Mouse (Mus musculus) CH12.LX (cell line): ENCODE data around the gene Foxn1. TPM values are rescaled to one million over a fixed set of nuclear protein-coding genes. Genes with fewer than 3 reads are reported as not detected.

ENCODE experiments used
- DNase-seq: peaks from one replicate; pipeline ENCODE4 v3.0.0-alpha.2; 2013; ENCODE audit errors: extremely low read depth
- H3K27ac ChIP-seq: 2 replicates; pipeline ENCODE4 v1.5.1; 2012; ENCODE audit warnings: low read depth, mild to moderate bottlenecking, control low read depth, moderate library complexity; ENCODE audit not compliant: insufficient read depth
- H3K27me3 ChIP-seq: replicated peaks from 2 replicates; pipeline ENCODE3; 2012; ENCODE audit warnings: inconsistent platforms
- H3K36me3 ChIP-seq, 2 experiments: replicated peaks in 1 of 2; 2 replicates each; pipeline versions ENCODE3 to v1.6.1; 2012; ENCODE audit warnings: inconsistent platforms in 1 of 2, low read length in 1 of 2, mild to moderate bottlenecking in 1 of 2, mixed read lengths in 1 of 2, moderate library complexity in 1 of 2; ENCODE audit not compliant: control insufficient read depth in 1 of 2, insufficient read depth in 1 of 2
- H3K4me1 ChIP-seq, 2 experiments: 2 replicates each; pipeline ENCODE4 v1.6.1; 2012; ENCODE audit warnings: inconsistent platforms in 1 of 2, moderate library complexity in 1 of 2; ENCODE audit not compliant: insufficient read depth in 2 of 2, control insufficient read depth in 1 of 2
- H3K4me2 ChIP-seq: 2 replicates; pipeline ENCODE4 v1.6.1; 2012; ENCODE audit warnings: low read depth, mild to moderate bottlenecking, control low read depth; ENCODE audit not compliant: poor library complexity, insufficient read depth, severe bottlenecking
- H3K4me3 ChIP-seq, 3 experiments: fragments of 150-350 bp in 1 of 3; sonication (generic) in 1 of 3; replicated peaks in 1 of 3; 2 replicates each; pipeline versions ENCODE3 to v1.5.1; 2011 to 2012; ENCODE audit warnings: low read depth in 2 of 3, low read length in 2 of 3, mild to moderate bottlenecking in 2 of 3, moderate library complexity in 2 of 3, control low read depth in 1 of 3, improper control_type of control experiment in 1 of 3, inconsistent platforms in 1 of 3, mixed read lengths in 1 of 3; ENCODE audit not compliant: poor library complexity in 1 of 3
- H3K79me2 ChIP-seq: replicated peaks from 2 replicates; pipeline ENCODE4 v1.6.1; 2012; ENCODE audit warnings: mild to moderate bottlenecking, moderate library complexity; ENCODE audit not compliant: control insufficient read depth, poor library complexity, insufficient read depth, severe bottlenecking; ENCODE audit errors: extremely low read depth
- H3K9ac ChIP-seq: 2 replicates; pipeline ENCODE4 v1.6.1; 2012; ENCODE audit warnings: low read depth, mild to moderate bottlenecking, control low read depth, moderate library complexity; ENCODE audit not compliant: insufficient read depth
- H3K9me3 ChIP-seq: replicated peaks from 2 replicates; pipeline ENCODE3; 2012; ENCODE audit warnings: low read length, inconsistent platforms, mixed read lengths
- BHLHE40 ChIP-seq: IDR thresholded peaks from 2 replicates; pipeline ENCODE4 v1.6.1; 2011; ENCODE audit warnings: mild to moderate bottlenecking, low read depth, low read length, improper control_type of control experiment
- CHD1 ChIP-seq: IDR thresholded peaks from 2 replicates; pipeline ENCODE4 v1.6.1; 2012; ENCODE audit warnings: low read depth, low read length, improper control_type of control experiment, inconsistent platforms
- CTCF ChIP-seq, 2 experiments: IDR thresholded peaks in 1 of 2; conservative IDR thresholded peaks in 1 of 2; 2 replicates each; pipeline ENCODE4 v1.5.1; 2011 to 2012; ENCODE audit warnings: low read depth in 2 of 2, low read length in 2 of 2, improper control_type of control experiment in 1 of 2, inconsistent platforms in 1 of 2, mild to moderate bottlenecking in 1 of 2, moderate library complexity in 1 of 2
- EP300 ChIP-seq: IDR thresholded peaks from 2 replicates; pipeline ENCODE4 v1.6.1; 2011; ENCODE audit warnings: low read length, improper control_type of control experiment
- ETS1 ChIP-seq: conservative IDR thresholded peaks from 2 replicates; pipeline ENCODE4 v1.6.1; 2012; ENCODE audit warnings: low read depth, mild to moderate bottlenecking, inconsistent platforms, low read length, improper control_type of control experiment, moderate library complexity
- HCFC1 ChIP-seq: IDR thresholded peaks from 2 replicates; pipeline ENCODE4 v1.6.1; 2012; ENCODE audit warnings: low read depth, mild to moderate bottlenecking, inconsistent platforms, low read length, improper control_type of control experiment
- IRF4 ChIP-seq: IDR thresholded peaks from 2 replicates; pipeline ENCODE4 v1.6.1; 2014; ENCODE audit warnings: low read depth, mild to moderate bottlenecking, inconsistent platforms, low read length, improper control_type of control experiment
- JUND ChIP-seq: conservative IDR thresholded peaks from 2 replicates; pipeline ENCODE4 v1.6.1; 2011; ENCODE audit warnings: low read depth, low read length, improper control_type of control experiment
- KAT2A ChIP-seq: IDR thresholded peaks from 2 replicates; pipeline ENCODE4 v1.6.1; 2012; ENCODE audit warnings: low read length, improper control_type of control experiment, inconsistent platforms; ENCODE audit not compliant: insufficient replicate concordance
- MAX ChIP-seq: IDR thresholded peaks from 2 replicates; pipeline ENCODE4 v1.6.1; 2011; ENCODE audit warnings: low read length, improper control_type of control experiment
- MAZ ChIP-seq: IDR thresholded peaks from 2 replicates; pipeline ENCODE4 v1.6.1; 2012; ENCODE audit warnings: low read depth, mild to moderate bottlenecking, inconsistent platforms, low read length, improper control_type of control experiment, moderate library complexity
- MEF2A ChIP-seq: IDR thresholded peaks from 2 replicates; pipeline ENCODE4 v1.6.1; 2014; ENCODE audit warnings: low read depth, mild to moderate bottlenecking, inconsistent platforms, low read length, improper control_type of control experiment, borderline replicate concordance
- MXI1 ChIP-seq: IDR thresholded peaks from 2 replicates; pipeline ENCODE4 v1.6.1; 2011; ENCODE audit warnings: mild to moderate bottlenecking, low read depth, low read length, improper control_type of control experiment
- PAX5 ChIP-seq: IDR thresholded peaks from 2 replicates; pipeline ENCODE4 v1.6.1; 2012; ENCODE audit warnings: low read length, inconsistent platforms, mixed read lengths
- POLR2A ChIP-seq: IDR thresholded peaks from 2 replicates; pipeline ENCODE4 v1.6.1; 2011; ENCODE audit warnings: low read depth, mild to moderate bottlenecking, improper control_type of control experiment, low read length
- POLR2AphosphoS2 ChIP-seq: IDR thresholded peaks from 2 replicates; pipeline ENCODE4 v1.6.1; 2011; ENCODE audit warnings: low read depth, low read length, improper control_type of control experiment
- RAD21 ChIP-seq: IDR thresholded peaks from 2 replicates; pipeline ENCODE4 v1.6.1; 2011; ENCODE audit warnings: low read depth, mild to moderate bottlenecking, low read length, improper control_type of control experiment, moderate library complexity
- RCOR1 ChIP-seq: conservative IDR thresholded peaks from 2 replicates; pipeline ENCODE4 v1.6.1; 2012; ENCODE audit warnings: low read depth, mild to moderate bottlenecking, inconsistent platforms, low read length, improper control_type of control experiment
- SIN3A ChIP-seq: IDR thresholded peaks from 2 replicates; pipeline ENCODE4 v1.6.1; 2012; ENCODE audit warnings: low read length, improper control_type of control experiment, inconsistent platforms
- SMC3 ChIP-seq: IDR thresholded peaks from 2 replicates; pipeline ENCODE4 v1.6.1; 2011; ENCODE audit warnings: low read depth, low read length, improper control_type of control experiment
- TBP ChIP-seq: conservative IDR thresholded peaks from 2 replicates; pipeline ENCODE4 v1.6.1; 2011; ENCODE audit warnings: low read depth, low read length, improper control_type of control experiment
- TCF12 ChIP-seq: IDR thresholded peaks from 2 replicates; pipeline ENCODE4 v1.6.1; 2014; ENCODE audit warnings: low read depth, mild to moderate bottlenecking, inconsistent platforms, low read length, improper control_type of control experiment
- UBTF ChIP-seq: IDR thresholded peaks from 2 replicates; pipeline ENCODE4 v1.6.1; 2012; ENCODE audit warnings: low read depth, mild to moderate bottlenecking, inconsistent platforms, low read length, improper control_type of control experiment, moderate library complexity
- USF1 ChIP-seq: IDR thresholded peaks from 2 replicates; pipeline ENCODE4 v1.6.1; 2014; ENCODE audit warnings: low read depth, mild to moderate bottlenecking, inconsistent platforms, low read length, improper control_type of control experiment
- ZKSCAN1 ChIP-seq: IDR thresholded peaks from 2 replicates; pipeline ENCODE4 v1.6.1; 2012; ENCODE audit warnings: low read depth, inconsistent platforms, low read length, improper control_type of control experiment, borderline replicate concordance
- ZMIZ1 ChIP-seq: IDR thresholded peaks from 2 replicates; pipeline ENCODE4 v1.6.1; 2012; ENCODE audit warnings: low read depth, mild to moderate bottlenecking, inconsistent platforms, low read length, improper control_type of control experiment
- ZNF384 ChIP-seq: IDR thresholded peaks from 2 replicates; pipeline ENCODE4 v1.6.1; 2012; ENCODE audit warnings: low read depth, low read length, improper control_type of control experiment, inconsistent platforms
- dilution Hi-C: fragments of 300-500 bp; cut with MboI; formaldehyde crosslinking; loops from 2 replicates; pipeline ENCODE4 v1.14.3; 2020; ENCODE audit warnings: low sequenced_read_pairs; ENCODE audit not compliant: extremely low pct_unique_long_range_greater_than_20kb, extremely low pct_ligation_motif_present
- in situ Hi-C: fragments of 300-500 bp; cut with MboI; formaldehyde crosslinking; loops from 3 replicates; pipeline ENCODE4 v1.14.3; 2019; ENCODE audit warnings: low sequenced_read_pairs, low pct_ligation_motif_present, low pct_unique_long_range_greater_than_20kb, mixed read lengths
- polyA plus RNA-seq: library from polyadenylated mRNA; unstranded; fragments of >175 nt; gene quantifications from 2 replicates; pipeline ENCODE4 v1.2.1, GENCODE M21; 2012; ENCODE audit warnings: low read depth; ENCODE audit not compliant: insufficient read length
- total RNA-seq, 2 experiments: library from RNA; depleted of rRNA; stranded (reverse); fragments of 300-350 nt in 1 of 2; fragments of >200 nt in 1 of 2; gene quantifications; 2 replicates each; pipeline ENCODE4 v1.2.3; 2012 to 2014

Foxn1 gene
- total and polyA plus RNA-seq, 3 experiments, result not detected

DNA sequence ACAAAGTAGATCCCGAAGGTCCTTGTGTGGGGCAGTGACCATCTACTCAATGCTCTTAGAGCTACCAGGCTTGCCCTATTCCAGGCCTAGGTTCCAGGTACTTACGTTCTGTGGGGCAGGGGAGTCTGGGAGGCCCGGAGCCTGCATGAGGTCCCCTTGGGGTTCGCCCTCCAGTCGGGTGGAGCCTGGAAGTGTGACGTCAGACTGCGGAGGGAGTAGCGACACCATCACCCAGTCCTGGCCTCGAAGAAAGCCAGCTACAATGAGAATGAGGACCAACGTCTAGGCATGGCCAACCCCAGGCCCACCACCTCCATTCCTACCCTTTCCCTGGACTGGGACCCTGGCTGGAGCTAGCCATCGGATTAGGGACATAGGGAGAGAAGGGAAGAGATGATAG lies 14.6 kb downstream of the Foxn1 start:
- Histone ChIP-seq H3K9me3 (no peaks in the 10 kb centered on the region), H3K4me1 (peaks cover 0 to 18% of the 10 kb centered on the region in 2 experiments; a peak in 2 of 4 replicates), H3K4me2 (no peak overlapping the region), H3K36me3 (no peaks in the 10 kb centered on the region), H3K27me3 (peaks cover 50% of the 10 kb centered on the region), H3K9ac (no peak overlapping the region), H3K27ac (no peak overlapping the region), H3K79me2 (no peaks in the 10 kb centered on the region)
- DNase-seq, result no peak
- dilution Hi-C loops (no loop called here), in situ Hi-C loops (no loop called here)
- no peak for TF ChIP-seq IRF4
- no peak for TF ChIP-seq RAD21
- no peak for TF ChIP-seq CHD1
- no peak for TF ChIP-seq RCOR1
- TF ChIP-seq MXI1, result no peak
- TF ChIP-seq ZMIZ1, result no peak
- no peak for TF ChIP-seq CTCF (conservative IDR thresholded peaks at IDR 0.05 in 1 of 2, IDR thresholded peaks at IDR 0.05 in 1 of 2; ENCODE audit: low read depth in 2 of 2, low read length in 2 of 2)
- no peak for TF ChIP-seq TBP
- TF ChIP-seq ETS1, result no peak
- no peak for TF ChIP-seq POLR2AphosphoS2
- TF ChIP-seq MEF2A, result no peak
- no peak for TF ChIP-seq BHLHE40
- no peak for TF ChIP-seq SMC3
- no peak for TF ChIP-seq USF1
- no peak for TF ChIP-seq PAX5
- TF ChIP-seq SIN3A, result no peak
- no peak for TF ChIP-seq TCF12
- no peak for TF ChIP-seq MAX
- TF ChIP-seq MAZ, result no peak
- TF ChIP-seq, all 38 proteins: peak for 0
- no peak overlapping the region for H3K4me3 ChIP-seq

DNA sequence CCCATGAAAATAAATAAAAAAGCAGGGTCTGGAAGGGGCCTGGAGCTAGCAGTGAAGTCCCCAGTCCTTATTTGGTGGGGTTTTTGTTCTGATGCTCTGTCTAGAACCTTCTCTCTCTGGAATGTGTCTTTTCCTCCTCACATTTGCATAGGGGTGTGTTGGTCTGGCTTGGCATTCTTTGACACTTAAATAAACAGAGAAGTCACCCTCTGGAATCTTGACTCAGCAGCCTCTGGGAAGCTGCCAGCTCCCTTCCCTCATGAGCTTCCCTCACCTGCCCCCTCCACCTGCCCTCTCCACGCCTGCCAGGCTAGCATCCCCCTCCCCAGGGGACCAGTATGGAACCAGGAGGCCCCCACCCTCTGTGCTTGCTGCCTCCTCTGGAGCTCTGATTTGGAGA lies 16.0 kb downstream of the Foxn1 start:
- Histone ChIP-seq H3K4me3 (no peak overlapping the region), H3K27ac (no peak overlapping the region), H3K4me2 (no peak overlapping the region), H3K79me2 (no peaks in the 10 kb centered on the region), H3K9ac (no peak overlapping the region), H3K9me3 (no peaks in the 10 kb centered on the region), H3K4me1 (peaks cover 0 to 9% of the 10 kb centered on the region in 2 experiments; a peak in 2 of 4 replicates), H3K27me3 (peaks cover 62% of the 10 kb centered on the region), H3K36me3 (no peaks in the 10 kb centered on the region)
- dilution Hi-C loops (no loop called here), in situ Hi-C loops (no loop called here)
- DNase-seq, result no peak
- TF ChIP-seq IRF4 (no peak), EP300 (no peak), ETS1 (no peak), HCFC1 (no peak), UBTF (no peak), ZNF384 (no peak), MXI1 (no peak), ZKSCAN1 (no peak), RAD21 (no peak), POLR2AphosphoS2 (no peak), JUND (no peak), KAT2A (no peak), POLR2A (no peak), MEF2A (no peak), CTCF (conservative IDR thresholded peaks at IDR 0.05 in 1 of 2, IDR thresholded peaks at IDR 0.05 in 1 of 2; ENCODE audit: low read depth in 2 of 2, low read length in 2 of 2) (no peak), ZMIZ1 (no peak), MAX (no peak), MAZ (no peak)
